In genomic region chr4:100752278-100752677, GRCm38 (mm10) we compare ENCODE assay signal across 19 mouse cellular contexts. TPM values are rescaled to one million over a fixed set of nuclear protein-coding genes. Genes with fewer than 3 reads are reported as not detected.
"Had no signal": no experiment of that assay in that cellular context is flagged by ENCODE, and none has a peak within 500 bp of the region (broad histone marks: within the 10 kb centered on the region; RNA-seq: fewer than 3 reads in every experiment).

No protein-coding gene starts in this region.

- H3K9ac ChIP-seq: limb, embryonic 12.5 days; limb, embryonic 15.5 days; lung, embryonic 14.5 days; midbrain, embryonic 12.5 days; midbrain, embryonic 15.5 days; neural tube, embryonic 13.5 days had no signal

- ATAC-seq: lung, postnatal 0 days; midbrain, embryonic 15.5 days had no signal

- H3K4me2 ChIP-seq: limb, embryonic 12.5 days; limb, embryonic 15.5 days; lung, embryonic 14.5 days; midbrain, embryonic 12.5 days; midbrain, embryonic 15.5 days; neural tube, embryonic 13.5 days had no signal

- H3K36me3 ChIP-seq: limb, embryonic 12.5 days; limb, embryonic 15.5 days; midbrain, embryonic 12.5 days; midbrain, embryonic 15.5 days; neural tube, embryonic 13.5 days had no signal

- H3K4me1 ChIP-seq: limb, embryonic 12.5 days; limb, embryonic 15.5 days; midbrain, embryonic 12.5 days; midbrain, embryonic 15.5 days; neural tube, embryonic 13.5 days had no signal

- DNase-seq: kidney, adult 18-20 months; kidney, adult 9 months; kidney, postnatal 14 days; kidney, postnatal 4 days; left cerebral cortex, postnatal 4 days; lung, embryonic 14.5 days; retina, postnatal 1 day; thymus, adult 18-20 months; thymus, postnatal 36 days had no signal

- H3K4me3 ChIP-seq: limb, embryonic 12.5 days; limb, embryonic 15.5 days; midbrain, embryonic 12.5 days; midbrain, embryonic 15.5 days; myocyte; neural tube, embryonic 13.5 days had no signal

- H3K27me3 ChIP-seq: limb, embryonic 12.5 days; limb, embryonic 15.5 days; midbrain, embryonic 12.5 days; neural tube, embryonic 13.5 days had no signal

- H3K27ac ChIP-seq: limb, embryonic 12.5 days; limb, embryonic 15.5 days; macrophage; midbrain, embryonic 12.5 days; midbrain, embryonic 15.5 days; neural tube, embryonic 13.5 days had no signal

- H3K9me3 ChIP-seq: limb, embryonic 12.5 days; limb, embryonic 15.5 days; midbrain, embryonic 12.5 days; midbrain, embryonic 15.5 days; neural tube, embryonic 13.5 days had no signal

RNA-seq across cellular contexts. Expression of gene Cachd1, which starts 24.2 kb away (rescaled TPM):
- total RNA-seq: monocyte, adult 5-6 weeks; neutrophil, adult 5-6 weeks had no signal
- polyA plus RNA-seq: macrophage had no signal
